Mouse (Mus musculus) forebrain, embryonic 15.5 days (tissue): Measurements from ENCODE around the gene Apba3. TPM values are rescaled to one million over a fixed set of nuclear protein-coding genes. Genes with fewer than 3 reads are reported as not detected.

ENCODE experiments used
- ATAC-seq: fragments of 200-750 bp; cut with Nextera tagmentation; replicated peaks from 2 replicates; pipeline ENCODE4 v1.8.0; 2017; ENCODE audit warnings: mild to moderate bottlenecking, moderate TSS enrichment, moderate library complexity
- H3K27ac ChIP-seq: fragments of 300-500 bp; sonication (generic); replicated peaks from 2 replicates; pipeline ENCODE4 v1.5.1; 2015; ENCODE audit warnings: mild to moderate bottlenecking, inconsistent platforms
- H3K27me3 ChIP-seq: fragments of 300-500 bp; sonication (generic); 2 replicates; pipeline ENCODE4 v1.6.1; 2015; ENCODE audit warnings: inconsistent platforms
- H3K36me3 ChIP-seq: fragments of 300-500 bp; sonication (generic); 2 replicates; pipeline ENCODE4 v1.6.1; 2015; ENCODE audit warnings: mild to moderate bottlenecking, inconsistent platforms
- H3K4me1 ChIP-seq: fragments of 300-500 bp; sonication (generic); 2 replicates; pipeline ENCODE4 v1.6.1; 2015; ENCODE audit warnings: inconsistent platforms
- H3K4me2 ChIP-seq: fragments of 300-500 bp; sonication (generic); replicated peaks from 2 replicates; pipeline ENCODE4 v1.6.1; 2015; ENCODE audit warnings: mild to moderate bottlenecking, inconsistent platforms
- H3K4me3 ChIP-seq: fragments of 300-500 bp; sonication (generic); 2 replicates; pipeline ENCODE4 v1.5.1; 2015; ENCODE audit warnings: mild to moderate bottlenecking, inconsistent platforms
- H3K9ac ChIP-seq: fragments of 300-500 bp; sonication (generic); replicated peaks from 2 replicates; pipeline ENCODE4 v1.6.1; 2015; ENCODE audit warnings: mild to moderate bottlenecking, inconsistent platforms
- H3K9me3 ChIP-seq: fragments of 300-500 bp; sonication (generic); 2 replicates; pipeline ENCODE4 v1.6.1; 2016; ENCODE audit warnings: inconsistent platforms
- WGBS: fragments of 180-500 bp; shearing (Covaris S2); methylation state at CpG from one replicate; pipeline ENCODE4 v1.1.7; 2015; ENCODE audit warnings: mixed read lengths; 5-methylcytosine and 5-hydroxymethylcytosine counted together
- polyA plus RNA-seq: library from polyadenylated mRNA; unstranded; fragments of >200 nt; fragmentation: Nextera tagmentation; extraction: Ambion mirVana; gene quantifications from 2 replicates; pipeline ENCODE4 v1.2.1, GENCODE M21; 2015

Apba3 gene
- polyA plus RNA-seq, 1 experiment from 2014 or later: 37.5 TPM

DNA sequence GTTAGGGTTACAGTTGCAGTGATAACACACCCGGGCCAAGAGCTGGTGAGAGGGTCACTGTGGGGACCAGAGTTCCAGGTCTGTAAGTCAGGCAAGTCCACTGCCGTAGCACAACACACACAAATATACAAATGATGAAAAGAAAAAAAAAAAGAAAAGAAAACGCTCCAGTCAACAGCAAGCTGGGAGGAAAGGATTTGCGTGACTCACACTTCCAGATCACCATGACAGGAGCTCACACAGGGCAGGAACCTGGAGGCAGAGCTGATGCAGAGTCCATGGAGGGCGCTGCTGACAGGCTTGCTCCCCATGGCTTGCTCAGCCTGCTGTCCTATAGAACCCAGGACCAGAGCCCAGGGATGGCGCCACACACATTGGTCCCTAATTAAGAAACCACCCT is 32.6 kb upstream of the Apba3 start:
- 0 out of 2 replicates have a peak overlapping the region, but pooled peaks have one; percentile 59 for H3K4me2 ChIP-seq
- no peaks in the 10 kb centered on the region for H3K36me3 ChIP-seq
- WGBS: 82% methylated on average over 6 of the region's 6 CpGs
- no peak overlapping the region for H3K4me3 ChIP-seq
- no peak overlapping the region for H3K9ac ChIP-seq
- no peaks in the 10 kb centered on the region for H3K9me3 ChIP-seq
- H3K27ac ChIP-seq: no peak overlapping the region
- ATAC-seq: no peak
- H3K4me1 ChIP-seq: peaks cover 29% of the 10 kb centered on the region
- peaks cover 3% of the 10 kb centered on the region; the same call in 1 of the 2 replicates for H3K27me3 ChIP-seq

DNA sequence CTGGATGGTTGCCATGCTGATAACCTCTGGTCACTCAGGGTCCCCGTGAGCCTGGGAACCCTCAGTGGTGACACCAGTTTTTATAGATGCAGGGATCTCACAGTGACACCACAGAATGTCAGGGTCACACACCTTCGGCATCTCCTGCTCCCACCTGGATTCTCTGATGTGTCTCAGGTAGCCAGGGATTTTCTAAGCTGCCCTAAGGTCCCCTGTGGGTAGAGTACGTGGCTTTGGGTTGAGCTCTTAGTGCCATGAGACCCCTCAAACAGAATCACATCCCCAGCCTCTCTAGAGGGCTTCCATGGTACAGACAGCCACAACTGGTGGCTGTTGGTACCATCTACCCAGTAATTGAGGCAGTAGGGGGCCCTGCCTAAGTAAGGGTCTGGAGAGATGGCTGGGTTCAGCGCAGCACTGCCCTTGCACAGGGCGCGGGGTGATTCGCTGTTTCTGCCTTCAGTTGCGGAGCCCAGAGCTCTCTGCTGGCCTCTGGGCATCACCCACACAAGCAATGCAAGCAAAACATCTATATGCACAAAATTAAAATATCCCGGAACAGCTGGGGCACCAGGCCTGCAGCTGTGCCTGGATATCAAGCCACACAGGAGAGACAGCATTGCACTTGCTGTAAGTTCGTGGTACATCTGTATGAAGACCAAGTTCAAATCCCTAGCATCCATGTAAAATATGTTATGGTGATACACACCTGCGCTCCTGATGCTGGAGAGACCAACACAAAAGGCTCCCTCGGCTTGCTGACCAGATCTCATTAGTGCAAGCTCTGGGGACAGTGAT is 30.1 kb upstream of the Apba3 start:
- H3K4me1 ChIP-seq: peaks cover 15% of the 10 kb centered on the region
- no peak overlapping the region for H3K4me2 ChIP-seq
- H3K4me3 ChIP-seq: no peak overlapping the region
- H3K9me3 ChIP-seq: no peaks in the 10 kb centered on the region
- ATAC-seq: no peak
- H3K9ac ChIP-seq: no peak overlapping the region
- 84% methylated on average over 12 of the region's 12 CpGs for WGBS
- H3K27me3 ChIP-seq: peaks cover 20% of the 10 kb centered on the region
- H3K36me3 ChIP-seq: no peaks in the 10 kb centered on the region
- no peak overlapping the region for H3K27ac ChIP-seq

- Histone ChIP-seq H3K4me3 (no peak overlapping the region), H3K27ac (no peak overlapping the region), H3K9ac (no peak overlapping the region), H3K27me3 (peaks cover 20% of the 10 kb centered on the region), H3K4me1 (peaks cover 5% of the 10 kb centered on the region), H3K4me2 (no peak overlapping the region), H3K9me3 (no peaks in the 10 kb centered on the region), H3K36me3 (no peaks in the 10 kb centered on the region)
- 83% methylated on average over 2 of the region's 2 CpGs for WGBS
- no peak for ATAC-seq
Observed at GRCm38 (mm10) chr10:81238618-81239017, 28.1 kb upstream of the Apba3 start.

DNA sequence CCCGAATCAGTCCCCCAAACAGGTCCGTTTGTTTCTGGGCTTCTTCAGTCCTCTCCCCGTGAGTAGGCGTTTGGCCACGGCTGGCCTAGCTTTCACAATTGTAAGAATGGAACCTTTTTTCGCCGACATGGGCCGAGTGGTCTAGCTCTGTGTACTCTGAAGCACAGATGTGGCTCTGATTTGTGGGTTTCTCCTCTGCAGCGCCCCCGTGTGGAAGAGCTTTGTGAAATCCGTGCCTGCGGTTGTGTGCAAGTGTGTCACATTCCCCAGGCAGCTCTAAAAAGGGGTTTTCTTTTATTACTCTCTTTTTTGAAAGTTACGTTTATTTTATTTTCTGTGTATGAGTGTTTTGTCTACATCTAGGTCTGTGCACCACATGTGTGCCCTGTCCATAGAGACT is 25.9 kb upstream of the Apba3 start:
- no peak overlapping the region for H3K9ac ChIP-seq
- H3K4me1 ChIP-seq: 0 out of 2 replicates have a peak, but pooled peaks cover 5% of the 10 kb centered on the region
- no peak overlapping the region for H3K27ac ChIP-seq
- no peak overlapping the region for H3K4me2 ChIP-seq
- peaks cover 20% of the 10 kb centered on the region for H3K27me3 ChIP-seq
- H3K4me3 ChIP-seq: no peak overlapping the region
- H3K9me3 ChIP-seq: no peaks in the 10 kb centered on the region
- ATAC-seq: no peak
- 18% methylated on average over 13 of the region's 13 CpGs for WGBS
- no peaks in the 10 kb centered on the region for H3K36me3 ChIP-seq

DNA sequence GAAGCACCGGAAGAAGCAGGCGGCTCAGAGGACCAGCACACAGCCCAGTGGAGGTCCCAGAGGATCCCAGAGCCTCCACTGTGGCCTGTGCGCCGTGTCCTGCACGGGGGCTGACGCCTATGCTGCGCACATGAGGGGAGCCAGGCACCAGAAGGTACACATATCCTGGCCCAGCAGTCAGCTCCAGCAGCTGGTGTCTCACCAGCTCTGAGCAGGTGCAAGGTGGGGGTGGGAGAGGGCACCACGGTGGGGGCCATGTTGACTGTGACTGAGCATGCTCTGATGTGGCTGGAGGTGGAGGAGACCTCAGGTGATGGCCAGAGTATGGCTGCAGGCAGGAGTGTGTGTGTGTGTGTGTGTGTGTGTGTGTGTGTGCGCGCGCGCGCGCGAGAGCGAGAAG is 24.7 kb upstream of the Apba3 start:
- 90% methylated on average over 16 of the region's 16 CpGs for WGBS
- no peaks in the 10 kb centered on the region for H3K36me3 ChIP-seq
- H3K9ac ChIP-seq: no peak overlapping the region
- 0 out of 2 replicates have a peak, but pooled peaks cover 5% of the 10 kb centered on the region for H3K4me1 ChIP-seq
- no peak for ATAC-seq
- H3K9me3 ChIP-seq: no peaks in the 10 kb centered on the region
- no peak overlapping the region for H3K27ac ChIP-seq
- H3K4me3 ChIP-seq: no peak overlapping the region
- H3K27me3 ChIP-seq: peaks cover 20% of the 10 kb centered on the region
- no peak overlapping the region for H3K4me2 ChIP-seq

GRCm38 (mm10) chr10:81244146-81244545 is 22.6 kb upstream of the Apba3 start:
- ATAC-seq: no peak
- Histone ChIP-seq H3K27ac (no peak overlapping the region), H3K4me3 (no peak overlapping the region), H3K9ac (no peak overlapping the region), H3K27me3 (peaks cover 18% of the 10 kb centered on the region), H3K4me1 (0 out of 2 replicates have a peak, but pooled peaks cover 5% of the 10 kb centered on the region), H3K9me3 (no peaks in the 10 kb centered on the region), H3K36me3 (no peaks in the 10 kb centered on the region), H3K4me2 (no peak overlapping the region)
- WGBS: 76% methylated on average over 4 of the region's 4 CpGs

DNA sequence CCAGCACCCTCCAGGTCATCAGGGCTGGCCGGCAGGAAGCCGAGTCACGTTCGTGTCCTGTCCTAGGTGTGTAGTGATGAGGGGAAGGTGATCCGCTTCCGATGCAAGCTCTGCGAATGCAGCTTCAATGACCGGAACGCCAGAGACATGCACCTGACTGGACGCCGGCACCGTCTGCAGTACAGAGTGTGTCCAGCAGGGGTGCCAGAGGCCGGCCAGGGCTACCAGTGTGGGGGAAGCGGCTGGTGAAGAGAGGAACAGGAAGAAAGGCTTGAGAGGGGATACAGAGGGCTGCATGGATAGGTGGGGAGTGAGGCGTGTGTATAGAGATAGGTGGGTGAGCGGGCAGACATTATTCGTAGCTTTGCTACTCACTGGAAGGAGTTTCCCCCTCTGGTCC is 22.2 kb upstream of the Apba3 start:
- Histone ChIP-seq H3K9ac (no peak overlapping the region), H3K36me3 (no peaks in the 10 kb centered on the region), H3K27me3 (peaks cover 13% of the 10 kb centered on the region), H3K4me2 (no peak overlapping the region), H3K9me3 (no peaks in the 10 kb centered on the region), H3K4me3 (no peak overlapping the region), H3K4me1 (0 out of 2 replicates have a peak, but pooled peaks cover 5% of the 10 kb centered on the region), H3K27ac (no peak overlapping the region)
- 6% methylated on average over 17 of the region's 17 CpGs for WGBS
- ATAC-seq: peak; percentile 53

DNA sequence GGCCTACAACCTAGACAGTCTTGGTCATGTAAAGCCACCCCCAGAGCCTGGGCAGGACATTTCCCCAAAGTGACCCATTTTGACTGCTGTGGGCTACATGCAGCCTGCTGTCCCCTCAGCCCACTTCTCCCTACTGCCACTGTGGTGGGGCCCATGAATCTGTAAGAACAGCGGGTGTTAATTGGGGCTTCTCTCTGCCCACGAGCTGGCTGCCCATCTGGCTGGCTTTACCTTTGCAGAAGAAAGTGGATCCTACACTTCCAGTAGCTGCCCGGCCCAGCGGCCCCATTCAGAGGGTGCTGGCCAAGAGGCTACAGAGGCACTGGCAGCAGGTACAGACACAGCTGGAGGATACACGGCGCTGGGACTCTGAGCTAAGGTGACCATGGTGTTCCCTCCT is 21.6 kb upstream of the Apba3 start:
- Histone ChIP-seq H3K9ac (no peak overlapping the region), H3K27me3 (peaks cover 7% of the 10 kb centered on the region), H3K9me3 (no peaks in the 10 kb centered on the region), H3K4me2 (no peak overlapping the region), H3K27ac (no peak overlapping the region), H3K4me1 (0 out of 2 replicates have a peak, but pooled peaks cover 5% of the 10 kb centered on the region), H3K36me3 (no peaks in the 10 kb centered on the region), H3K4me3 (no peak overlapping the region)
- 88% methylated on average over 6 of the region's 6 CpGs for WGBS
- ATAC-seq: no peak

DNA sequence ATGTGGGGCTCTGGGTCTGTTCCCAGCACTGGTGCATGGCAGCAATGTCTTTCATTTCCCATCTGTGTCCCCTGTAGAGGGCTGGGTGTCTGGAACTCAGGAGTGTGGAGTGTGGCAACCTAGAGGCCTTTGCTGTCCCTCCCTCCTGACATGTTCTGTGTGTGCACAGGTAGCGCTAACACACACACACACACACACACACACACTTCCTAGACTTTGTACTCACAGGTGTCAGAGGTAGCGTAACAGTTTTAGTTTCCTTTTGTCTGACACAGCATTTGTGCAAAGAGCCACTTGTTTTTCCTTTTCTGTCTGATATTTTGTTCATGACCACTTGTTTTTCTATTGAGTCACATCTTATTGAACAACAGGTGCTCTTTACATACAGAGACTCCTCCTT is 19.0 kb upstream of the Apba3 start:
- H3K4me2 ChIP-seq: no peak overlapping the region
- H3K4me1 ChIP-seq: peaks cover 14% of the 10 kb centered on the region
- H3K9me3 ChIP-seq: no peaks in the 10 kb centered on the region
- H3K36me3 ChIP-seq: no peaks in the 10 kb centered on the region
- no peak overlapping the region for H3K9ac ChIP-seq
- H3K27ac ChIP-seq: no peak overlapping the region
- no peak overlapping the region for H3K4me3 ChIP-seq
- no peak for ATAC-seq
- H3K27me3 ChIP-seq: peaks cover 8% of the 10 kb centered on the region
- WGBS: 94% methylated on average over 2 of the region's 2 CpGs

- Histone ChIP-seq H3K4me1 (peaks cover 18% of the 10 kb centered on the region), H3K27me3 (peaks cover 8% of the 10 kb centered on the region), H3K4me3 (no peak overlapping the region), H3K9me3 (no peaks in the 10 kb centered on the region), H3K27ac (no peak overlapping the region), H3K4me2 (no peak overlapping the region), H3K9ac (no peak overlapping the region), H3K36me3 (no peaks in the 10 kb centered on the region)
- no peak for ATAC-seq
- WGBS: 90% methylated on average over 8 of the region's 8 CpGs
Observed at GRCm38 (mm10) chr10:81249442-81249841, 17.3 kb upstream of the Apba3 start.

DNA sequence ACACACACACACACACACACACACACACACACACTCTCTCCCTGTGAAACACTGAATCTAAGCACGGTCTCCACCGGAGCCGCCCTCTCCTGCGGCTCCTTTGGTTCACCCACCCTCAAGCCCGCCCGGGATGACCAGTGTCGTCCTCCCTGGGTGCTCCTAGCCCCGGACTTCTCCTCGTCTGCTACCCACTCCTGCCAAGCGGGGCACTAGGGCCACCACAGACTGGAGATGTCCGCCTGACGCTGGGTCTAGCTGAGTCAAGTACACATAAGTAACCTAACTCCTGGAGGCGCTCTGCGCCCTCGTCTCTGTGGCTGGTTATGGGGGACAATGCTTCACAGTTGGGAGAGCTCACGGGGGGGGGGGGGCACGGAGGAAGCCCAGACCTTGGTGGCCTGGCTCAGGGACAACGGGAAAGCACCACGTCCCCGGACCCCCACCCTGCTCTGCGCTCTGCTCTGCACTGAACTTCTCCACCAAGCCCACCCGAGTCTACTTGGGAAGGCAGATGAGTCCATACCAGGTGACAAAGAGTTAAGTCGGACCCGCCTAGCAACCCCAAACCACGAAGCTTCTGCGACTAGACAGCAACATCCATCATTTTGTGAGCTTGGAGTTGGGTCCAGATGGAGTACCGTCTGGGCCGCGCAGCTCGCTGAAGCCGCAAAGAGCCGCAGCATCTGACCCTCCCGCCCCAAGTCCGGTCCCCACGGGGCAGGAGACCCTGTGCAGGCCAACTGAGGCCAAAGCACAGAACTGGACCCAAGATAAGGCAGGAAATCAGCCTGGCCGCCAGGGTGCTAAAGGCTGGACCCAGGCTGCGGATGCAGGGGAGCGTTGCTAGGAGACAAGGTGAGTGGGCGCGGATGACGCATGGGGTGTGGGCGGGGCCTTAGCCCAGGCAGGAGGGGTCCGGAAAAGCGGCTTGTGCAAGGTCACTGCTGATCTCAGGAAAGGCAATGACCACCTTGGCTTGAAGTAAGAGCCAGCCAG is 14.0 kb upstream of the Apba3 start, which contains the start of gene Matk:
Gene Matk, plus strand, starts transcription at position 512 of the 996 bp plus-strand sequence.
- ATAC-seq: peak; percentile 55
- Histone ChIP-seq H3K4me3 (peak within 1 kb of the TSS; percentile 34), H3K9me3 (no peaks in the 10 kb centered on the region), H3K36me3 (no peaks in the 10 kb centered on the region), H3K4me2 (peak within 1 kb of the TSS; percentile 52), H3K27ac (peak within 1 kb of the TSS; percentile 20; the same call in 1 of the 2 replicates), H3K9ac (peak within 1 kb of the TSS; percentile 39), H3K4me1 (peaks cover 22% of the 10 kb centered on the region), H3K27me3 (peaks cover 21% of the 10 kb centered on the region)
- WGBS: 9% methylated on average over 43 of the region's 44 CpGs

DNA sequence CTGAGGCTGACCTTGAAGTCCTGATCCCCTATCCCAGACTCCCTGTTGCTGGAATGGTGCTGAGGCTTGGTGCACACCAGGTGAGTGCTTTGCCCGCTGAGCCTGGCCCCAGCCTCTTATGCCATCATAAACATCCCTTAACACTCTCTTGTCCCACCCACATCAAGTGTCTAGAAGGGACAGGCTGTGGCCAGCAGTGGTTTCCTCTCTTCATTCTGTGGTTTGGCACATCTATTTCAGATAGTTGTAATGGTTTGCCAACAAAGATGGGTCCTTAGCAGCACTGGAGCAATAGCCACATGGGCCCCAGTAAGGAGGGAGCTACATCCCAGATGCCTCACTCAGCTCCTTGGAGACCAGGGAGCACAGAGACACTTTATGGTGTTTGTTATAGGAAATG is 11.9 kb upstream of the Apba3 start:
- H3K27me3 ChIP-seq: peaks cover 29% of the 10 kb centered on the region
- H3K9me3 ChIP-seq: no peaks in the 10 kb centered on the region
- 71% methylated on average over 1 of the region's 1 CpGs for WGBS
- H3K27ac ChIP-seq: no peak overlapping the region
- no peak overlapping the region for H3K9ac ChIP-seq
- no peak for ATAC-seq
- no peaks in the 10 kb centered on the region for H3K36me3 ChIP-seq
- H3K4me3 ChIP-seq: no peak overlapping the region
- peaks cover 37% of the 10 kb centered on the region for H3K4me1 ChIP-seq
- H3K4me2 ChIP-seq: no peak overlapping the region
